Mouse (Mus musculus): Measurements from ENCODE around the gene Traf3ip1. TPM values are rescaled to one million over a fixed set of nuclear protein-coding genes. Genes with fewer than 3 reads are reported as not detected.

Traf3ip1 gene
- total RNA-seq, 4 experiments from 2014 or later = 4.2 to 5.4 (median 4.9) TPM

Other genes starting within 250 kb of the Traf3ip1 start
- gene Ube2f, start 244.3 kb upstream of the Traf3ip1 start, total RNA-seq (2022) = 10 to 100 TPM; 39.6 to 52.2 (median 45.2) TPM
- gene Scly, start 196.3 kb upstream of the Traf3ip1 start, total RNA-seq (2022) = 10 to 100 TPM; 15.5 to 20.3 (median 19.3) TPM
- gene Espnl, start 172.6 kb upstream of the Traf3ip1 start, total RNA-seq (2022) = not detected
- gene Klhl30, start 143.6 kb upstream of the Traf3ip1 start, total RNA-seq (2022) = 10 to 100 TPM; 36.7 to 52.8 (median 42.5) TPM
- gene Erfe, start 128.2 kb upstream of the Traf3ip1 start, total RNA-seq (2022) = under 1 TPM in 1 of 4 experiments, not detected in 3; 0.09 TPM
- gene Ilkap, start 95.8 kb upstream of the Traf3ip1 start, total RNA-seq (2022) = 10 to 100 TPM; 41.5 to 53.3 (median 44.4) TPM
- 10 to 100 TPM; 18.6 to 20.4 (median 20.0) TPM for gene Hes6, start 80.6 kb upstream of the Traf3ip1 start, total RNA-seq (2022)
- 10 to 100 TPM in 3 of 4 experiments, 1 to 10 TPM in 1; 8.3 to 15.0 (median 13.5) TPM for gene Per2, start 35.3 kb upstream of the Traf3ip1 start, total RNA-seq (2022)
- gene Asb1, start 45.9 kb downstream of the Traf3ip1 start, total RNA-seq (2022) = 10 to 100 TPM; 17.3 to 27.2 (median 20.5) TPM